Mouse (Mus musculus): ENCODE measurements around the gene Slc22a8. TPM values are rescaled to one million over a fixed set of nuclear protein-coding genes. Genes with fewer than 3 reads are reported as not detected.

The Slc22a8 gene
- polyA plus RNA-seq, 1 experiment from 2014 or later: 0.17 TPM

- Histone ChIP-seq H3K4me1 (ENCODE audit: control insufficient read depth, insufficient read depth, low read length) (no peaks in the 10 kb centered on the region), H3K9ac (ENCODE audit: low read length) (no peak overlapping the region), H3K9me3 (replicated peaks; ENCODE audit: control insufficient read depth, low read length) (no peaks in the 10 kb centered on the region), H3K36me3 (ENCODE audit: control insufficient read depth, insufficient read depth, low read length) (no peaks in the 10 kb centered on the region), H3K27me3 (ENCODE audit: control insufficient read depth, insufficient read depth, low read length) (no peaks in the 10 kb centered on the region), H3K4me2 (ENCODE audit: low read depth, low read length) (no peak overlapping the region), H3K27ac (ENCODE audit: low read length) (no peak overlapping the region), H3K4me3 (replicated peaks; ENCODE audit: low read length) (no peak overlapping the region)
- 74% methylated on average over 1 of the region's 1 CpGs for WGBS
- no peak for ATAC-seq (ENCODE audit: insufficient read depth, low FRiP score)
These were observed 41.0 kb downstream of the Slc22a8 start for GRCm38 (mm10) chr19:8632029-8632428.

GRCm38 (mm10) chr19:8642086-8642485 is 51.0 kb downstream of the Slc22a8 start:
- Histone ChIP-seq H3K4me2 (ENCODE audit: low read depth, low read length) (no peak overlapping the region), H3K9me3 (replicated peaks; ENCODE audit: control insufficient read depth, low read length) (no peaks in the 10 kb centered on the region), H3K27me3 (ENCODE audit: control insufficient read depth, insufficient read depth, low read length) (no peaks in the 10 kb centered on the region), H3K27ac (ENCODE audit: low read length) (no peak overlapping the region), H3K4me1 (ENCODE audit: control insufficient read depth, insufficient read depth, low read length) (no peaks in the 10 kb centered on the region), H3K4me3 (replicated peaks; ENCODE audit: low read length) (no peak overlapping the region), H3K9ac (ENCODE audit: low read length) (no peak overlapping the region), H3K36me3 (ENCODE audit: control insufficient read depth, insufficient read depth, low read length) (no peaks in the 10 kb centered on the region)
- 47% methylated on average over 5 of the region's 5 CpGs for WGBS
- no peak for ATAC-seq (ENCODE audit: insufficient read depth, low FRiP score)

- H3K27ac ChIP-seq (ENCODE audit: low read length): no peak overlapping the region
- 53% methylated on average over 2 of the region's 2 CpGs for WGBS
- ATAC-seq (ENCODE audit: insufficient read depth, low FRiP score): no peak
These were observed 55.3 kb downstream of the Slc22a8 start for GRCm38 (mm10) chr19:8646393-8646792.

GRCm38 (mm10) chr19:8655833-8656232 is 64.8 kb downstream of the Slc22a8 start:
- Histone ChIP-seq H3K27ac (ENCODE audit: low read length) (no peak overlapping the region), H3K9ac (ENCODE audit: low read length) (no peak overlapping the region), H3K4me3 (replicated peaks; ENCODE audit: low read length) (no peak overlapping the region), H3K4me2 (ENCODE audit: low read depth, low read length) (no peak overlapping the region), H3K4me1 (ENCODE audit: control insufficient read depth, insufficient read depth, low read length) (no peaks in the 10 kb centered on the region), H3K27me3 (ENCODE audit: control insufficient read depth, insufficient read depth, low read length) (no peaks in the 10 kb centered on the region), H3K36me3 (ENCODE audit: control insufficient read depth, insufficient read depth, low read length) (no peaks in the 10 kb centered on the region), H3K9me3 (replicated peaks; ENCODE audit: control insufficient read depth, low read length) (no peaks in the 10 kb centered on the region)
- ATAC-seq (ENCODE audit: insufficient read depth, low FRiP score): no peak

More at GRCm38 (mm10) chr19:8646393-8646792, 55.3 kb downstream of the Slc22a8 start:
- Histone ChIP-seq H3K4me3 (replicated peaks; ENCODE audit: low read length) (no peak overlapping the region), H3K36me3 (ENCODE audit: control insufficient read depth, insufficient read depth, low read length) (no peaks in the 10 kb centered on the region), H3K9ac (ENCODE audit: low read length) (no peak overlapping the region), H3K27me3 (ENCODE audit: control insufficient read depth, insufficient read depth, low read length) (no peaks in the 10 kb centered on the region), H3K4me1 (ENCODE audit: control insufficient read depth, insufficient read depth, low read length) (no peaks in the 10 kb centered on the region), H3K9me3 (replicated peaks; ENCODE audit: control insufficient read depth, low read length) (no peaks in the 10 kb centered on the region), H3K4me2 (ENCODE audit: low read depth, low read length) (no peak overlapping the region)

GRCm38 (mm10) chr19:8656341-8656740 is 65.3 kb downstream of the Slc22a8 start:
- Histone ChIP-seq H3K27me3 (ENCODE audit: control insufficient read depth, insufficient read depth, low read length) (no peaks in the 10 kb centered on the region), H3K27ac (ENCODE audit: low read length) (no peak overlapping the region), H3K36me3 (ENCODE audit: control insufficient read depth, insufficient read depth, low read length) (no peaks in the 10 kb centered on the region), H3K4me2 (ENCODE audit: low read depth, low read length) (no peak overlapping the region), H3K9me3 (replicated peaks; ENCODE audit: control insufficient read depth, low read length) (no peaks in the 10 kb centered on the region), H3K4me1 (ENCODE audit: control insufficient read depth, insufficient read depth, low read length) (no peaks in the 10 kb centered on the region), H3K9ac (ENCODE audit: low read length) (no peak overlapping the region), H3K4me3 (replicated peaks; ENCODE audit: low read length) (no peak overlapping the region)
- WGBS: 69% methylated on average over 4 of the region's 4 CpGs
- ATAC-seq (ENCODE audit: insufficient read depth, low FRiP score): no peak

Other genes with a start within 250 kb of the Slc22a8 start
- gene Slc22a30, start 186.1 kb upstream of the Slc22a8 start, polyA plus RNA-seq (2015; fragmentation: Nextera tagmentation; extraction: Ambion mirVana): not detected in 2 replicates
- gene Slc22a6, start 26.8 kb downstream of the Slc22a8 start, polyA plus RNA-seq (2015; fragmentation: Nextera tagmentation; extraction: Ambion mirVana): 0.05 TPM in 1 of 2 replicates, not detected in the other
- gene Chrm1, start 72.5 kb downstream of the Slc22a8 start, polyA plus RNA-seq (2015; fragmentation: Nextera tagmentation; extraction: Ambion mirVana): 1.3 and 1.9 TPM in 2 replicates
- gene Slc3a2, start 132.1 kb downstream of the Slc22a8 start, polyA plus RNA-seq (2015; fragmentation: Nextera tagmentation; extraction: Ambion mirVana): 111 and 116 TPM in 2 replicates
- 83.0 and 83.5 TPM in 2 replicates for gene Wdr74, start 144.6 kb downstream of the Slc22a8 start, polyA plus RNA-seq (2015; fragmentation: Nextera tagmentation; extraction: Ambion mirVana)
- gene 1700092M07Rik, start 149.5 kb downstream of the Slc22a8 start, polyA plus RNA-seq (2015; fragmentation: Nextera tagmentation; extraction: Ambion mirVana): 1.1 and 2.1 TPM in 2 replicates
- gene Stx5a, start 150.2 kb downstream of the Slc22a8 start, polyA plus RNA-seq (2015; fragmentation: Nextera tagmentation; extraction: Ambion mirVana): 146 and 148 TPM in 2 replicates
- 150 and 165 TPM in 2 replicates for gene Nxf1, start 165.8 kb downstream of the Slc22a8 start, polyA plus RNA-seq (2015; fragmentation: Nextera tagmentation; extraction: Ambion mirVana)
- 137 and 143 TPM in 2 replicates for gene Tmem223, start 179.7 kb downstream of the Slc22a8 start, polyA plus RNA-seq (2015; fragmentation: Nextera tagmentation; extraction: Ambion mirVana)
- 88.9 and 96.9 TPM in 2 replicates for gene Tmem179b, start 183.2 kb downstream of the Slc22a8 start, polyA plus RNA-seq (2015; fragmentation: Nextera tagmentation; extraction: Ambion mirVana)
- 17.1 and 19.8 TPM in 2 replicates for gene Taf6l, start 195.2 kb downstream of the Slc22a8 start, polyA plus RNA-seq (2015; fragmentation: Nextera tagmentation; extraction: Ambion mirVana)
- 122 and 129 TPM in 2 replicates for gene Polr2g, start 207.3 kb downstream of the Slc22a8 start, polyA plus RNA-seq (2015; fragmentation: Nextera tagmentation; extraction: Ambion mirVana)
- 4.4 and 4.5 TPM in 2 replicates for gene Zbtb3, start 211.3 kb downstream of the Slc22a8 start, polyA plus RNA-seq (2015; fragmentation: Nextera tagmentation; extraction: Ambion mirVana)
- gene Ttc9c, start 228.1 kb downstream of the Slc22a8 start, polyA plus RNA-seq (2015; fragmentation: Nextera tagmentation; extraction: Ambion mirVana): 45.3 and 46.3 TPM in 2 replicates
- gene Hnrnpul2, start 228.8 kb downstream of the Slc22a8 start, polyA plus RNA-seq (2015; fragmentation: Nextera tagmentation; extraction: Ambion mirVana): 4.5 and 4.7 TPM in 2 replicates
- gene AC129217.1, start 238.5 kb downstream of the Slc22a8 start, polyA plus RNA-seq (2015; fragmentation: Nextera tagmentation; extraction: Ambion mirVana): not detected in 2 replicates
- 54.1 and 63.3 TPM in 2 replicates for gene Bscl2, start 246.2 kb downstream of the Slc22a8 start, polyA plus RNA-seq (2015; fragmentation: Nextera tagmentation; extraction: Ambion mirVana)
- gene Gng3, start 247.9 kb downstream of the Slc22a8 start, polyA plus RNA-seq (2015; fragmentation: Nextera tagmentation; extraction: Ambion mirVana): 10.4 and 10.7 TPM in 2 replicates